Mouse (Mus musculus): ENCODE measurements around the gene Ndufaf8. TPM values are rescaled to one million over a fixed set of nuclear protein-coding genes. Genes with fewer than 3 reads are reported as not detected.
A peak's percentile ranks its signal among the peaks of the same experiment; 100 is the strongest.

Ndufaf8 gene
- polyA plus RNA-seq, 1 experiment from 2014 or later, result 46.8 TPM

- H3K27me3 ChIP-seq (ENCODE audit: control insufficient read depth, insufficient read depth, low read depth, low read length), result no peaks in the 10 kb centered on the region
- H3K9ac ChIP-seq (ENCODE audit: low read depth, low read length), result no peak overlapping the region
- H3K4me3 ChIP-seq (ENCODE audit: low read depth, low read length), result no peak overlapping the region
- H3K27ac ChIP-seq (ENCODE audit: low read length), result no peak overlapping the region
- peaks cover 18% of the 10 kb centered on the region for H3K36me3 ChIP-seq (ENCODE audit: control insufficient read depth, insufficient read depth, low read length)
- WGBS, result 72% methylated on average over 2 of the region's 2 CpGs
- H3K9me3 ChIP-seq (replicated peaks; ENCODE audit: control insufficient read depth, low read length, poor library complexity, severe bottlenecking), result no peaks in the 10 kb centered on the region
- no peak overlapping the region for H3K4me2 ChIP-seq (ENCODE audit: low read length)
- ATAC-seq, result no peak
- H3K4me1 ChIP-seq (ENCODE audit: control insufficient read depth, insufficient read depth, low read length), result peaks cover 4% of the 10 kb centered on the region; the same call in 1 of the 2 replicates
Measured at GRCm38 (mm10) chr11:120107026-120107425, 8.3 kb downstream of the Ndufaf8 start.

- Histone ChIP-seq H3K27me3 (ENCODE audit: control insufficient read depth, insufficient read depth, low read depth, low read length) (no peaks in the 10 kb centered on the region), H3K27ac (ENCODE audit: low read length) (no peak overlapping the region), H3K4me1 (ENCODE audit: control insufficient read depth, insufficient read depth, low read length) (peaks cover 4% of the 10 kb centered on the region; the same call in 1 of the 2 replicates), H3K4me2 (ENCODE audit: low read length) (no peak overlapping the region), H3K36me3 (ENCODE audit: control insufficient read depth, insufficient read depth, low read length) (peaks cover 18% of the 10 kb centered on the region), H3K9ac (ENCODE audit: low read depth, low read length) (no peak overlapping the region), H3K9me3 (replicated peaks; ENCODE audit: control insufficient read depth, low read length, poor library complexity, severe bottlenecking) (no peaks in the 10 kb centered on the region), H3K4me3 (ENCODE audit: low read depth, low read length) (no peak overlapping the region)
- ATAC-seq, result no peak
- WGBS, result 85% methylated on average over 9 of the region's 9 CpGs
Measured at GRCm38 (mm10) chr11:120107796-120108195, 9.1 kb downstream of the Ndufaf8 start.

- Histone ChIP-seq H3K9ac (ENCODE audit: low read depth, low read length) (no peak overlapping the region), H3K4me2 (ENCODE audit: low read length) (no peak overlapping the region), H3K27ac (ENCODE audit: low read length) (no peak overlapping the region), H3K9me3 (replicated peaks; ENCODE audit: control insufficient read depth, low read length, poor library complexity, severe bottlenecking) (no peaks in the 10 kb centered on the region), H3K27me3 (ENCODE audit: control insufficient read depth, insufficient read depth, low read depth, low read length) (no peaks in the 10 kb centered on the region), H3K4me3 (ENCODE audit: low read depth, low read length) (no peak overlapping the region), H3K4me1 (ENCODE audit: control insufficient read depth, insufficient read depth, low read length) (peaks cover 4% of the 10 kb centered on the region; the same call in 1 of the 2 replicates), H3K36me3 (ENCODE audit: control insufficient read depth, insufficient read depth, low read length) (peaks cover 12% of the 10 kb centered on the region)
- no peak; the same call in 1 of the 2 replicates for ATAC-seq
- WGBS, result 66% methylated on average over 14 of the region's 14 CpGs
Measured at GRCm38 (mm10) chr11:120109558-120110210, 11.0 kb downstream of the Ndufaf8 start.

DNA sequence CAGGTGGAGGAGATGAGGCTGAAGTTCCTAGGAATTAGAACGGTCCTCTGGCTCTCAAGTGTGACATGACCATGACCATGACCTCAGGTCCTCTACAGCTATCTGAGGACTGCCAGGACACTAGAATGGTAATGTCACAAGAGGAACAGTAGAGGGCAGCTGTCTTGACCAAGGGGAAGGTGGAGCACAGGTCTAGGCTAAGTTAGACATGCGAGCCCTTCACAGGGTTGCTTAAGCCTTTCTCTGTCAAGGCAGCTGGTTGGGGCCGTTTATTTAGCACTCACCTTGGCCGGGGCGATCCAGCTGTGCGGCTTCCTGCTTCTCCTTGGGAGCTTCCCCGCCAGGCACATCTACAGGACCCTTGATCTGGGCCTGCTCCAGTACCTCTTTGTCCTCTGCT lies 11.8 kb downstream of the Ndufaf8 start:
- ATAC-seq, result no peak
- no peak overlapping the region for H3K9ac ChIP-seq (ENCODE audit: low read depth, low read length)
- 64% methylated on average over 7 of the region's 7 CpGs for WGBS

GRCm38 (mm10) chr11:120111033-120111432 lies 12.3 kb downstream of the Ndufaf8 start:
- 9% methylated on average over 2 of the region's 2 CpGs for WGBS
- 0 out of 2 replicates have a peak, but pooled peaks have one; percentile 22 for ATAC-seq

More for the DNA sequence above, 11.8 kb downstream of the Ndufaf8 start:
- no peak overlapping the region for H3K4me2 ChIP-seq (ENCODE audit: low read length)
- H3K27me3 ChIP-seq (ENCODE audit: control insufficient read depth, insufficient read depth, low read depth, low read length), result no peaks in the 10 kb centered on the region
- H3K4me3 ChIP-seq (ENCODE audit: low read depth, low read length), result no peak overlapping the region
- H3K36me3 ChIP-seq (ENCODE audit: control insufficient read depth, insufficient read depth, low read length), result peaks cover 10% of the 10 kb centered on the region; the same call in 1 of the 2 replicates
- peak overlapping the region; percentile 50; the same call in 1 of the 2 replicates for H3K27ac ChIP-seq (ENCODE audit: low read length)
- H3K4me1 ChIP-seq (ENCODE audit: control insufficient read depth, insufficient read depth, low read length), result peaks cover 4% of the 10 kb centered on the region; the same call in 1 of the 2 replicates
- H3K9me3 ChIP-seq (replicated peaks; ENCODE audit: control insufficient read depth, low read length, poor library complexity, severe bottlenecking), result no peaks in the 10 kb centered on the region

DNA sequence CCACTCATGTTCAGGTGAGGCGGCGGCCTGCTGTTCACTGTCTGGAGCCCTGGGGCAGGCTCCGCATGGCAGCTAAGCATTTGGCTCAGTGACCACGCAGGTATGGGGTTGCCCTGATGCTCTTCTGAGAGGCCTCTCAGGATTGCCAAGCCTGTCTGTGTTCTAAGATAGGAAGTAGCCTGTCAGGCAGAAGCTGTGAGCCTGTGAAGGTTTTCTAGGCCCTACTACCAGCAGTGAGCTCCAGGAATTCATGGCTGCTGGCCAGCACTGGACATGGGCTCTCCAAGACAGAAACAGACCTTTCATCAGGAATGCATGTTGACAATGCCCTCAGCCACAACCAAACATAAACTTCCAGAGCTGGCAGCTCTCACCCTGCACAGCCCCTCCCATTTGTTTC lies 13.4 kb downstream of the Ndufaf8 start:
- H3K27ac ChIP-seq (ENCODE audit: low read length), result no peak overlapping the region
- 94% methylated on average over 4 of the region's 4 CpGs for WGBS
- ATAC-seq, result no peak
- no peaks in the 10 kb centered on the region for H3K9me3 ChIP-seq (replicated peaks; ENCODE audit: control insufficient read depth, low read length, poor library complexity, severe bottlenecking)
- peaks cover 7% of the 10 kb centered on the region; the same call in 1 of the 2 replicates for H3K36me3 ChIP-seq (ENCODE audit: control insufficient read depth, insufficient read depth, low read length)
- H3K4me2 ChIP-seq (ENCODE audit: low read length), result no peak overlapping the region
- H3K4me3 ChIP-seq (ENCODE audit: low read depth, low read length), result no peak overlapping the region
- H3K27me3 ChIP-seq (ENCODE audit: control insufficient read depth, insufficient read depth, low read depth, low read length), result no peaks in the 10 kb centered on the region
- no peak overlapping the region for H3K9ac ChIP-seq (ENCODE audit: low read depth, low read length)
- H3K4me1 ChIP-seq (ENCODE audit: control insufficient read depth, insufficient read depth, low read length), result peaks cover 4% of the 10 kb centered on the region; the same call in 1 of the 2 replicates

More at GRCm38 (mm10) chr11:120111033-120111432, 12.3 kb downstream of the Ndufaf8 start:
- H3K9me3 ChIP-seq (replicated peaks; ENCODE audit: control insufficient read depth, low read length, poor library complexity, severe bottlenecking), result no peaks in the 10 kb centered on the region
- peak overlapping the region; percentile 50; the same call in 1 of the 2 replicates for H3K27ac ChIP-seq (ENCODE audit: low read length)
- H3K4me1 ChIP-seq (ENCODE audit: control insufficient read depth, insufficient read depth, low read length), result peaks cover 4% of the 10 kb centered on the region; the same call in 1 of the 2 replicates
- H3K4me2 ChIP-seq (ENCODE audit: low read length), result no peak overlapping the region
- H3K36me3 ChIP-seq (ENCODE audit: control insufficient read depth, insufficient read depth, low read length), result peaks cover 7% of the 10 kb centered on the region; the same call in 1 of the 2 replicates
- no peak overlapping the region for H3K9ac ChIP-seq (ENCODE audit: low read depth, low read length)
- no peak overlapping the region for H3K4me3 ChIP-seq (ENCODE audit: low read depth, low read length)
- no peaks in the 10 kb centered on the region for H3K27me3 ChIP-seq (ENCODE audit: control insufficient read depth, insufficient read depth, low read depth, low read length)

GRCm38 (mm10) chr11:120114488-120115215 lies 15.9 kb downstream of the Ndufaf8 start:
- Histone ChIP-seq H3K27ac (ENCODE audit: low read length) (no peak overlapping the region), H3K9ac (ENCODE audit: low read depth, low read length) (no peak overlapping the region), H3K4me3 (ENCODE audit: low read depth, low read length) (no peak overlapping the region), H3K36me3 (ENCODE audit: control insufficient read depth, insufficient read depth, low read length) (0 out of 2 replicates have a peak, but pooled peaks cover 5% of the 10 kb centered on the region), H3K9me3 (replicated peaks; ENCODE audit: control insufficient read depth, low read length, poor library complexity, severe bottlenecking) (no peaks in the 10 kb centered on the region), H3K27me3 (ENCODE audit: control insufficient read depth, insufficient read depth, low read depth, low read length) (no peaks in the 10 kb centered on the region), H3K4me1 (ENCODE audit: control insufficient read depth, insufficient read depth, low read length) (peaks cover 4% of the 10 kb centered on the region; the same call in 1 of the 2 replicates), H3K4me2 (ENCODE audit: low read length) (no peak overlapping the region)
- ATAC-seq, result no peak
- 93% methylated on average over 21 of the region's 21 CpGs for WGBS

GRCm38 (mm10) chr11:120117626-120118025 lies 18.9 kb downstream of the Ndufaf8 start:
- no peak overlapping the region for H3K4me2 ChIP-seq (ENCODE audit: low read length)
- no peak overlapping the region for H3K4me3 ChIP-seq (ENCODE audit: low read depth, low read length)
- no peaks in the 10 kb centered on the region; the same call in 1 of the 2 replicates for H3K4me1 ChIP-seq (ENCODE audit: control insufficient read depth, insufficient read depth, low read length)
- no peaks in the 10 kb centered on the region for H3K27me3 ChIP-seq (ENCODE audit: control insufficient read depth, insufficient read depth, low read depth, low read length)
- 0 out of 2 replicates have a peak, but pooled peaks cover 5% of the 10 kb centered on the region for H3K36me3 ChIP-seq (ENCODE audit: control insufficient read depth, insufficient read depth, low read length)
- 82% methylated on average over 2 of the region's 2 CpGs for WGBS
- H3K9ac ChIP-seq (ENCODE audit: low read depth, low read length), result no peak overlapping the region
- no peaks in the 10 kb centered on the region for H3K9me3 ChIP-seq (replicated peaks; ENCODE audit: control insufficient read depth, low read length, poor library complexity, severe bottlenecking)
- no peak for ATAC-seq
- no peak overlapping the region for H3K27ac ChIP-seq (ENCODE audit: low read length)

Measured in midbrain, embryonic 16.5 days (tissue).